Mouse (Mus musculus) midbrain, embryonic 11.5 days (tissue): ENCODE data around the gene Rasgrp2. TPM values are rescaled to one million over a fixed set of nuclear protein-coding genes. Genes with fewer than 3 reads are reported as not detected.

Source experiments
- ATAC-seq: fragments of 200-750 bp; cut with Nextera tagmentation; 2 replicates; pipeline ENCODE4 v1.8.0; 2017; ENCODE audit warnings: moderate TSS enrichment, moderate library complexity; ENCODE audit not compliant: low FRiP score
- DNase-seq: peaks from one replicate; pipeline ENCODE4 v3.0.0; 2015; ENCODE audit warnings: low spot score; ENCODE audit errors: missing footprints
- H3K27ac ChIP-seq: fragments of 300-500 bp; sonication (generic); 2 replicates; pipeline ENCODE4 v1.5.1; 2014; ENCODE audit warnings: low read depth, low read length
- H3K27me3 ChIP-seq: fragments of 300-500 bp; sonication (generic); 2 replicates; pipeline ENCODE4 v1.6.1; 2014; ENCODE audit warnings: mild to moderate bottlenecking, low read length, moderate library complexity, mixed read lengths; ENCODE audit not compliant: control insufficient read depth, insufficient read depth
- H3K36me3 ChIP-seq: fragments of 300-500 bp; sonication (generic); 2 replicates; pipeline ENCODE4 v1.6.1; 2014; ENCODE audit warnings: mild to moderate bottlenecking, low read length, moderate library complexity, mixed read lengths; ENCODE audit not compliant: control insufficient read depth, insufficient read depth
- H3K4me1 ChIP-seq: fragments of 300-500 bp; sonication (generic); 2 replicates; pipeline ENCODE4 v1.6.1; 2014; ENCODE audit warnings: low read length; ENCODE audit not compliant: control insufficient read depth, insufficient read depth
- H3K4me2 ChIP-seq: fragments of 300-500 bp; sonication (generic); 2 replicates; pipeline ENCODE4 v1.6.1; 2014; ENCODE audit warnings: mild to moderate bottlenecking, moderate library complexity
- H3K4me3 ChIP-seq: fragments of 300-500 bp; sonication (generic); 2 replicates; pipeline ENCODE4 v1.5.1; 2014; ENCODE audit warnings: low read depth, low read length
- H3K9ac ChIP-seq: fragments of 300-500 bp; sonication (generic); 2 replicates; pipeline ENCODE4 v1.6.1; 2014; ENCODE audit warnings: low read length
- H3K9me3 ChIP-seq: fragments of 300-500 bp; sonication (generic); 2 replicates; pipeline ENCODE4 v1.6.1; 2016; ENCODE audit warnings: low read length; ENCODE audit not compliant: control insufficient read depth
- WGBS: fragments of 180-500 bp; shearing (Covaris S2); extraction: QIAGEN DNeasy Blood & Tissue Kit; methylation state at CpG from one replicate; pipeline ENCODE4 v1.1.7; 2014; 5-methylcytosine and 5-hydroxymethylcytosine counted together
- polyA plus RNA-seq: library from polyadenylated mRNA; unstranded; fragments of >200 nt; fragmentation: Nextera tagmentation; extraction: Ambion mirVana; gene quantifications from 2 replicates; pipeline ENCODE4 v1.2.1, GENCODE M21; 2014

The Rasgrp2 gene
- polyA plus RNA-seq, 1 experiment from 2014 or later: 16.8 TPM

GRCm38 (mm10) chr19:6386234-6386633, 12.9 kb upstream of the Rasgrp2 start:
- no peak for DNase-seq
- Histone ChIP-seq H3K36me3 (no peaks in the 10 kb centered on the region), H3K27me3 (no peaks in the 10 kb centered on the region), H3K9me3 (no peaks in the 10 kb centered on the region), H3K27ac (no peak overlapping the region), H3K4me3 (no peak overlapping the region), H3K9ac (no peak overlapping the region), H3K4me1 (peaks cover 19% of the 10 kb centered on the region), H3K4me2 (no peak overlapping the region)
- no peak for ATAC-seq
- WGBS: 67% methylated on average over 9 of the region's 9 CpGs

- no peak for ATAC-seq
Measured at GRCm38 (mm10) chr19:6388006-6388405, 11.1 kb upstream of the Rasgrp2 start.

GRCm38 (mm10) chr19:6389803-6390202, 9.3 kb upstream of the Rasgrp2 start:
- no peak overlapping the region for H3K27ac ChIP-seq
- peak overlapping the region; percentile 37 for H3K4me2 ChIP-seq
- H3K36me3 ChIP-seq: no peaks in the 10 kb centered on the region
- 9% methylated on average over 16 of the region's 16 CpGs for WGBS
- no peaks in the 10 kb centered on the region for H3K9me3 ChIP-seq
- no peaks in the 10 kb centered on the region for H3K27me3 ChIP-seq
- no peak overlapping the region for H3K9ac ChIP-seq
- H3K4me1 ChIP-seq: peaks cover 7% of the 10 kb centered on the region; the same call in 1 of the 2 replicates
- 0 out of 2 replicates have a peak overlapping the region, but pooled peaks have one; percentile 6 for H3K4me3 ChIP-seq
- no peak for DNase-seq
- no peak for ATAC-seq

More at GRCm38 (mm10) chr19:6388006-6388405, 11.1 kb upstream of the Rasgrp2 start:
- Histone ChIP-seq H3K27ac (no peak overlapping the region), H3K4me1 (peaks cover 19% of the 10 kb centered on the region), H3K27me3 (no peaks in the 10 kb centered on the region), H3K36me3 (no peaks in the 10 kb centered on the region), H3K9ac (no peak overlapping the region), H3K4me2 (no peak overlapping the region), H3K9me3 (no peaks in the 10 kb centered on the region), H3K4me3 (no peak overlapping the region)
- no peak for DNase-seq
- 86% methylated on average over 13 of the region's 13 CpGs for WGBS

- H3K4me3 ChIP-seq: no peak overlapping the region
- no peaks in the 10 kb centered on the region for H3K27me3 ChIP-seq
- DNase-seq (no peak), ATAC-seq (no peak)
- H3K9ac ChIP-seq: no peak overlapping the region
- no peaks in the 10 kb centered on the region for H3K36me3 ChIP-seq
- no peaks in the 10 kb centered on the region for H3K9me3 ChIP-seq
- H3K4me1 ChIP-seq: peaks cover 7% of the 10 kb centered on the region; the same call in 1 of the 2 replicates
- whole genome bisulfite sequencing: 60% methylated on average over 6 of the region's 6 CpGs
- no peak overlapping the region for H3K27ac ChIP-seq
- no peak overlapping the region for H3K4me2 ChIP-seq
Measured at GRCm38 (mm10) chr19:6390251-6390650, 8.9 kb upstream of the Rasgrp2 start.

- H3K4me1 ChIP-seq: peaks cover 7% of the 10 kb centered on the region; the same call in 1 of the 2 replicates
- no peak overlapping the region for H3K9ac ChIP-seq
- no peaks in the 10 kb centered on the region; the same call in 1 of the 2 replicates for H3K27me3 ChIP-seq
- H3K4me2 ChIP-seq: no peak overlapping the region
- no peaks in the 10 kb centered on the region for H3K36me3 ChIP-seq
- no peak overlapping the region for H3K4me3 ChIP-seq
- ATAC-seq (no peak), DNase-seq (no peak)
- 93% methylated on average over 14 of the region's 14 CpGs for WGBS
- H3K27ac ChIP-seq: no peak overlapping the region
- no peaks in the 10 kb centered on the region for H3K9me3 ChIP-seq
Measured at GRCm38 (mm10) chr19:6392743-6393393, 6.3 kb upstream of the Rasgrp2 start.

- Histone ChIP-seq H3K27me3 (no peaks in the 10 kb centered on the region; the same call in 1 of the 2 replicates), H3K36me3 (no peaks in the 10 kb centered on the region), H3K4me2 (no peak overlapping the region), H3K4me1 (peaks cover 11% of the 10 kb centered on the region; the same call in 1 of the 2 replicates), H3K9me3 (no peaks in the 10 kb centered on the region), H3K9ac (no peak overlapping the region), H3K27ac (no peak overlapping the region), H3K4me3 (no peak overlapping the region)
- DNase-seq (no peak), ATAC-seq (no peak)
- WGBS: 89% methylated on average over 16 of the region's 16 CpGs
Measured at GRCm38 (mm10) chr19:6393637-6394036, 5.5 kb upstream of the Rasgrp2 start.

GRCm38 (mm10) chr19:6396237-6396636, 2.9 kb upstream of the Rasgrp2 start:
- ATAC-seq (no peak), DNase-seq (no peak)
- H3K4me3 ChIP-seq: no peak overlapping the region
- no peaks in the 10 kb centered on the region for H3K9me3 ChIP-seq
- 91% methylated on average over 5 of the region's 5 CpGs for WGBS
- peaks cover 15% of the 10 kb centered on the region for H3K27me3 ChIP-seq
- no peak overlapping the region for H3K9ac ChIP-seq
- H3K4me1 ChIP-seq: peaks cover 14% of the 10 kb centered on the region
- H3K27ac ChIP-seq: no peak overlapping the region
- H3K36me3 ChIP-seq: no peaks in the 10 kb centered on the region
- no peak overlapping the region for H3K4me2 ChIP-seq

GRCm38 (mm10) chr19:6397582-6398249, 1.4 kb upstream of the Rasgrp2 start:
- Histone ChIP-seq H3K36me3 (no peaks in the 10 kb centered on the region), H3K27ac (no peak overlapping the region), H3K4me2 (no peak overlapping the region), H3K4me3 (no peak overlapping the region), H3K9me3 (no peaks in the 10 kb centered on the region), H3K4me1 (peaks cover 21% of the 10 kb centered on the region), H3K27me3 (peaks cover 25% of the 10 kb centered on the region), H3K9ac (no peak overlapping the region)
- DNase-seq (no peak), ATAC-seq (no peak)
- WGBS: 82% methylated on average over 22 of the region's 22 CpGs
